Mouse (Mus musculus) G1E (cell line): Measurements from ENCODE around the gene Mnat1. TPM values are rescaled to one million over a fixed set of nuclear protein-coding genes. Genes with fewer than 3 reads are reported as not detected.

Experiments
- ATAC-seq: 2 replicates; pipeline ENCODE4 v1.8.0; 2016; ENCODE audit warnings: mild to moderate bottlenecking; ENCODE audit not compliant: insufficient number of reproducible peaks, poor library complexity, low FRiP score, severe bottlenecking; ENCODE audit errors: extremely low read depth
- DNase-seq: peaks from one replicate; pipeline ENCODE4 v3.0.0; 2012; ENCODE audit warnings: low spot score
- H3K27me3 ChIP-seq: 2 replicates; pipeline ENCODE4 v1.6.1; 2012; ENCODE audit warnings: mild to moderate bottlenecking, low read length, inconsistent platforms; ENCODE audit not compliant: insufficient read depth
- H3K36me3 ChIP-seq: replicated peaks from 2 replicates; pipeline ENCODE3; 2012; ENCODE audit warnings: mild to moderate bottlenecking, inconsistent platforms
- H3K4me1 ChIP-seq: 2 replicates; pipeline ENCODE4 v1.6.1; 2012; ENCODE audit warnings: low read depth, low read length, inconsistent platforms, mixed read lengths; ENCODE audit not compliant: insufficient read depth
- H3K4me3 ChIP-seq: 2 replicates; pipeline ENCODE4 v1.5.1; 2012; ENCODE audit warnings: low read depth, mild to moderate bottlenecking, inconsistent platforms, low read length, moderate library complexity, mixed read lengths
- H3K9me3 ChIP-seq: replicated peaks from 2 replicates; pipeline ENCODE4 v1.6.1; 2012; ENCODE audit warnings: inconsistent platforms
- CTCF ChIP-seq: IDR thresholded peaks from 2 replicates; pipeline ENCODE4 v1.5.1; 2012; ENCODE audit warnings: low read depth, low read length, inconsistent platforms, mixed read lengths
- GATA1 ChIP-seq: IDR thresholded peaks from 2 replicates; pipeline ENCODE4 v1.6.1; 2012; ENCODE audit warnings: borderline replicate concordance, low read length, inconsistent platforms, mixed read lengths
- GATA2 ChIP-seq: IDR thresholded peaks from 2 replicates; pipeline ENCODE4 v1.6.1; 2012; ENCODE audit warnings: low read depth, low read length, inconsistent platforms, borderline replicate concordance
- POLR2AphosphoS5 ChIP-seq: IDR thresholded peaks from 2 replicates; pipeline ENCODE4 v1.6.1; 2012; ENCODE audit warnings: low read depth, low read length, inconsistent platforms; ENCODE audit not compliant: insufficient replicate concordance
- TAL1 ChIP-seq: conservative IDR thresholded peaks from 2 replicates; pipeline ENCODE4 v1.6.1; 2012; ENCODE audit warnings: low read depth, low read length, inconsistent platforms, mixed read lengths
- polyA plus RNA-seq: library from polyadenylated mRNA; stranded (reverse); fragments of >175 nt; gene quantifications from 2 replicates; pipeline ENCODE4 v1.2.3, GENCODE M21; 2012
- total RNA-seq, 2 experiments: library from RNA; stranded (forward) in 1 of 2; stranded (reverse) in 1 of 2; fragments of 200-1000 nt in 1 of 2; fragments of >200 nt in 1 of 2; fragmentation: Nextera tagmentation in 1 of 2; gene quantifications; 2 replicates each; pipeline ENCODE4 v1.2.3; 2014 to 2017

Gene Mnat1
- total and polyA plus RNA-seq, 3 experiments = 5.1 to 70.7 (median 37.0) TPM

DNA sequence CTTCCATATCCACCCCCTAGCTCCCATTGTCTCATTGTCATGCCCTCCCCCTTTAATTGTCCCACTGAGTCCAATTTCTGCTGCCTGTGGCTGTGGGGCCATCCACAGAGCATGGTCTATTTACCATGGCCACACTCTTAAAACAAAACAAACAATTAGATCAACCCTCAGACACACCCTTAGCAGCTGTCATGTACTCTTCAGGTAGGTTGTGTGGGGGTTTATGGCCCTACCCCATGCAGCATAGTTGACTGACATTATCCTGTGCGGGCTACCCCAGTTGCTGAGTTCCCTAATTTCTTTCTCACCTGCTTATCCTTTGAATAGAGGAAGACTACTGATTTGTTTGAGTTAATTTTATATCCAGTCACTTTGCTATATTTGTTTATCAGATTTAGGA lies 136.8 kb downstream of the Mnat1 start:
- no peaks in the 10 kb centered on the region for H3K27me3 ChIP-seq
- no peaks in the 10 kb centered on the region for H3K4me1 ChIP-seq
- no peak for ATAC-seq
- DNase-seq = no peak
- no peak overlapping the region for H3K4me3 ChIP-seq
- H3K9me3 ChIP-seq = peaks cover 7% of the 10 kb centered on the region; the same call in 1 of the 2 replicates
- no peak for TF ChIP-seq TAL1
- no peak for TF ChIP-seq POLR2AphosphoS5
- peaks cover 22% of the 10 kb centered on the region for H3K36me3 ChIP-seq

DNA sequence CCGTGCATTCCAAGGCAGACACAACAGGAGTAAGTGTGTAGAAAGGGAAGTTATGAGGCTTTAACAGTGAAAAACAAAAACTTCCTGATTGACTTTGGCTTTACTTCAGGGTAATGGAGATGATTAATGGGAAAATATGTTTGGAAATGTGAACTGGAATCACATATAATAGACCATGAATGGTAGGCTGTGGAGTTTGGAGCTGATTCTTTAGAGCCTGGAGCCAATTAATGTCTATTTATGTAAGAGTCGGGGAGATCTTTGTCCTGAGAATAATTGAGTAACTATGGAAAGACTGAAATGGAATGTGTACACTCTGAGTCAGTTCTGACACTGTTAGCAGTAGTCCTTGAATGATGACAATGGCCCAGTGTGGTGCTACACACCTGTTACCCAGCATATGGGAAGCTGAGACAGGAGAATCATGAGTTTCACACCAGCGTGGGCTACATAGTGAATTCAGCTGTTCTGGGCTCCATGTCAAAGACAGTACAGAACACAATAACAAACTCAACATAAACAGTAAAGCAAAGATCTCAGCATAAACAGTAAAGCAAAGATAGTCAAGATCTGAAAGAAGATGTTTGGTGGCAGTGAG lies 142.0 kb downstream of the Mnat1 start:
- H3K27me3 ChIP-seq = no peaks in the 10 kb centered on the region
- TF ChIP-seq CTCF = no peak
- no peak overlapping the region for H3K4me3 ChIP-seq
- peaks cover 7% of the 10 kb centered on the region; the same call in 1 of the 2 replicates for H3K9me3 ChIP-seq
- no peaks in the 10 kb centered on the region for H3K4me1 ChIP-seq
- DNase-seq (no peak), ATAC-seq (no peak)
- peaks cover 16% of the 10 kb centered on the region for H3K36me3 ChIP-seq

DNA sequence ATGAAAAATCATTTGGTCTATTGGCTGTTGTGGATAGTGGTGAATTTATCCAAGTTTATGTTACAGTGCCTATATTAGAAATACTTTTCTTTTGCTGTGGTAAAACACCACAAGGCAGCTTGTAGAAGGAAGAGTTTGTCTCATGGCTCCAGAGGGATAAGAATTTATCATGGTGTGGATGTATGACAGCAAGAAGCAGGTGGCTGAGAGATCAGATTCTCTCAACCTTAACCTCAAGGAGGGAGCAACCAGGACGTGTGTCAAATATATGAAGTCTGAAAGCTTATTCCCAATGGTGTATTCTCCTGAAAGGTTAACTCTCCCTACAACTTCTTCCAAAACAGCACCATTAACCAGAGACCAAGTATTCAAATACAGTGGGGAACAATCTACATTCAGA lies 143.1 kb downstream of the Mnat1 start:
- ATAC-seq = no peak
- no peaks in the 10 kb centered on the region for H3K27me3 ChIP-seq
- TF ChIP-seq CTCF (no peak), GATA1 (no peak), POLR2AphosphoS5 (no peak), GATA2 (no peak), TAL1 (no peak)

DNA sequence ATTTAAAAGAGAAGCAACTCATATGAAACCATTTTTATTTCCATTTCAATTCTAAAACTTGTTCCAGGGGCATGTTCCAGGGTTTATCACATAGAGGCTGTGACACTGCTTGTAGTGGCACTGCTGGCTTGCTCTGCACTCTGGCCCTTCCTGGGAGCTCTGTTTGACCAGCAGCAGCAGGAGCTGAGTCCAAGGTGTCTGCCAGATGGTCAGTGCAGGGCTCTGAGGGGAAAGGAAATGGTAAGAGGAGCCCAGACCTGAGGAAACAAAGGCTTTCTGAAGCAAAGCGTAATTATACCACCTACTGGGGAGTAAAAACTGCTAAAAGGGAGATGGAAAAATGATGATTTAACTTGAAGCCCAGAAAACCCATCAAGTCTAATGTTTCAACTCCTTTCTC lies 145.0 kb downstream of the Mnat1 start:
- Histone ChIP-seq H3K4me1 (no peaks in the 10 kb centered on the region), H3K36me3 (peaks cover 30% of the 10 kb centered on the region), H3K27me3 (no peaks in the 10 kb centered on the region), H3K4me3 (no peak overlapping the region), H3K9me3 (no peaks in the 10 kb centered on the region)
- TF ChIP-seq TAL1 = no peak
- TF ChIP-seq GATA1 = no peak
- no peak for TF ChIP-seq POLR2AphosphoS5
- TF ChIP-seq CTCF = no peak
- no peak for TF ChIP-seq GATA2
- no peak for ATAC-seq
- DNase-seq = no peak

More for the DNA sequence above, 143.1 kb downstream of the Mnat1 start:
- Histone ChIP-seq H3K9me3 (peaks cover 7% of the 10 kb centered on the region; the same call in 1 of the 2 replicates), H3K4me3 (no peak overlapping the region), H3K36me3 (peaks cover 18% of the 10 kb centered on the region), H3K4me1 (no peaks in the 10 kb centered on the region)
- DNase-seq = no peak

DNA sequence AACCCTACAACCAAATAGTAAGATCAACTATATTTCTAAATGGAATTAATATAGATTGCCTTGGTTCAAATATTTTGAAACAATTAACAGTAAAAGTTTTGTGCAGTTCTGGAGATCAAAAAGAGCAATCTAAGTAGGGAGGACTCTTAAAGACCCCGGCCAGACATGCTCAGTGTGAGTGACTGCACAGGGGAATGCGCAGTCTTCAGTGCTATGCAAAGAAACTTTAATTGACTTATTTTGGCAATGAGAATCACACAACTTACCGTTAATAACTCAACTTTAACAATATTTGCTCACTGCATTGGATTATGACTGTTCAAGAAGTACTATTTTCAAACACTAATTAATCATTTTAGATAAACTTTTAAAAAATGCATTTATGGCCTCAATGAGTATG lies 146.0 kb downstream of the Mnat1 start:
- Histone ChIP-seq H3K9me3 (no peaks in the 10 kb centered on the region), H3K4me3 (no peak overlapping the region), H3K4me1 (no peaks in the 10 kb centered on the region), H3K36me3 (peaks cover 32% of the 10 kb centered on the region), H3K27me3 (no peaks in the 10 kb centered on the region)
- DNase-seq (no peak), ATAC-seq (no peak)
- no peak for TF ChIP-seq GATA2
- no peak for TF ChIP-seq CTCF
- TF ChIP-seq TAL1 = no peak

DNA sequence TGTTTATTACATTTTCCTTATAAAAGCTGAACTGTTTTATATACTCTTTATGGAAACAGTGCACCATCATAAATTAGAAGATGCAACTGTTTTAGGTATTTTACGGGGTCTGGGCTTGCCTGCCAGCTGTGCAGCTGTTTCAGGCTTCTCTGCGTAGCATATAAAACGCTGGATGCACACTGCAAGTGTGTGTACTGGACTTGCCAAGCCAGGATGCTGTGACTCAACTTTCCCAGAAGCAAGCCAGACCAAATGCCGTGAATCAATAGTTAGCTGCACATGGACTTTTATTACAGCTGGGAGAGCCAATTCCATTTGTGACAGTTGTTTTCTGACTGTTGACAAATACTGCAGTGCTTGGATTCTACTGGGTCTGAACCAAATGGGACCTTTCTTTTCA lies 146.4 kb downstream of the Mnat1 start:
- H3K4me1 ChIP-seq = no peaks in the 10 kb centered on the region
- no peaks in the 10 kb centered on the region for H3K9me3 ChIP-seq
- ATAC-seq (no peak), DNase-seq (no peak)
- H3K36me3 ChIP-seq = peaks cover 35% of the 10 kb centered on the region
- no peak for TF ChIP-seq POLR2AphosphoS5
- no peak for TF ChIP-seq CTCF
- no peak for TF ChIP-seq GATA2
- no peak for TF ChIP-seq GATA1
- TF ChIP-seq TAL1 = no peak
- no peak overlapping the region for H3K4me3 ChIP-seq
- no peaks in the 10 kb centered on the region for H3K27me3 ChIP-seq

DNA sequence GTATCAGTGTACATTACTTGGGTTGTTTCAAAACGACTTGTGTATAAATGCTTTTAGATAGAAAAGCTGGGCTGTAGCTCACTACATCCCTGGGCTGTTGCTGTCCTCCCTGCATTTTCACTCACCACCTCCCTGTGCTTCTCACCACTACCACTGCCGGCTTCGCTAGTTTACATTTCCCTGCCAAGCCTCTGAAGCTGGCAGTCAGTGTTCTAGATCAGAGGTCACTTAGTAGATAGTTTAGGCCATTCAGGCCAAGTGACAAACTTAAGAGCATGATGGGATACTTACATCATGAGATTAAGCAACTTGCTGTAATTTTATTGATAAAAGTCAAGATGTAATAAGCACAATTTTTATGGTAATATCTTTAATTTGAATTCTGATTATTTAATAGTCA lies 151.4 kb downstream of the Mnat1 start:
- Histone ChIP-seq H3K9me3 (0 out of 2 replicates have a peak, but pooled peaks cover 4% of the 10 kb centered on the region), H3K4me3 (no peak overlapping the region), H3K4me1 (no peaks in the 10 kb centered on the region), H3K36me3 (peaks cover 50% of the 10 kb centered on the region), H3K27me3 (no peaks in the 10 kb centered on the region)
- ATAC-seq = no peak
- DNase-seq = no peak
- TF ChIP-seq TAL1 (no peak), GATA1 (no peak), GATA2 (no peak)
